Mouse (Mus musculus): ENCODE measurements around the gene Adipor1. TPM values are rescaled to one million over a fixed set of nuclear protein-coding genes. Genes with fewer than 3 reads are reported as not detected.
"Not testable (repeated sequence)": the region's sequence is repeated elsewhere in the genome, so short reads cannot be mapped to it uniquely, and the experiment has no call there.

Gene Adipor1
- polyA plus RNA-seq, 1 experiment from 2014 or later = 63.9 TPM

- Histone ChIP-seq H3K4me3 (replicated peaks; ENCODE audit: low read length) (no peak overlapping the region), H3K27ac (ENCODE audit: low read length) (no peak overlapping the region), H3K4me1 (replicated peaks; ENCODE audit: control insufficient read depth, insufficient read depth, low read length) (no peaks in the 10 kb centered on the region), H3K9me3 (ENCODE audit: control insufficient read depth, low read length) (no peaks in the 10 kb centered on the region), H3K36me3 (ENCODE audit: control insufficient read depth, insufficient read depth) (no peaks in the 10 kb centered on the region), H3K27me3 (replicated peaks; ENCODE audit: control insufficient read depth, insufficient read depth, low read length) (no peaks in the 10 kb centered on the region), H3K4me2 (ENCODE audit: low read length) (no peak overlapping the region), H3K9ac (replicated peaks; ENCODE audit: low read depth, low read length) (no peak overlapping the region)
- no peak for ATAC-seq
- 90% methylated on average over 6 of the region's 6 CpGs for WGBS
These were observed 25.3 kb downstream of the Adipor1 start for GRCm38 (mm10) chr1:134440437-134440836.

GRCm38 (mm10) chr1:134441737-134442136 lies 26.6 kb downstream of the Adipor1 start:
- H3K4me3 ChIP-seq (replicated peaks; ENCODE audit: low read length); H3K27ac ChIP-seq (ENCODE audit: low read length); H3K27me3 ChIP-seq (replicated peaks; ENCODE audit: control insufficient read depth, insufficient read depth, low read length); H3K4me1 ChIP-seq (replicated peaks; ENCODE audit: control insufficient read depth, insufficient read depth, low read length); H3K36me3 ChIP-seq (ENCODE audit: control insufficient read depth, insufficient read depth); H3K4me2 ChIP-seq (ENCODE audit: low read length); H3K9ac ChIP-seq (replicated peaks; ENCODE audit: low read depth, low read length); H3K9me3 ChIP-seq (ENCODE audit: control insufficient read depth, low read length); ATAC-seq: not testable (repeated sequence)
- WGBS = 89% methylated on average over 6 of the region's 10 CpGs

GRCm38 (mm10) chr1:134442394-134442793 lies 27.2 kb downstream of the Adipor1 start:
- Histone ChIP-seq H3K27me3 (replicated peaks; ENCODE audit: control insufficient read depth, insufficient read depth, low read length) (no peaks in the 10 kb centered on the region), H3K4me2 (ENCODE audit: low read length) (no peak overlapping the region), H3K4me3 (replicated peaks; ENCODE audit: low read length) (no peak overlapping the region), H3K4me1 (replicated peaks; ENCODE audit: control insufficient read depth, insufficient read depth, low read length) (no peaks in the 10 kb centered on the region), H3K9me3 (ENCODE audit: control insufficient read depth, low read length) (no peaks in the 10 kb centered on the region), H3K36me3 (ENCODE audit: control insufficient read depth, insufficient read depth) (no peaks in the 10 kb centered on the region), H3K9ac (replicated peaks; ENCODE audit: low read depth, low read length) (no peak overlapping the region), H3K27ac (ENCODE audit: low read length) (no peak overlapping the region)
- 96% methylated on average over 3 of the region's 3 CpGs for WGBS
- ATAC-seq = no peak

GRCm38 (mm10) chr1:134443288-134443687 lies 28.1 kb downstream of the Adipor1 start:
- not testable (repeated sequence) for H3K4me3 ChIP-seq (replicated peaks; ENCODE audit: low read length); ATAC-seq; H3K9ac ChIP-seq (replicated peaks; ENCODE audit: low read depth, low read length); H3K36me3 ChIP-seq (ENCODE audit: control insufficient read depth, insufficient read depth); H3K4me2 ChIP-seq (ENCODE audit: low read length); H3K4me1 ChIP-seq (replicated peaks; ENCODE audit: control insufficient read depth, insufficient read depth, low read length); H3K27me3 ChIP-seq (replicated peaks; ENCODE audit: control insufficient read depth, insufficient read depth, low read length); H3K9me3 ChIP-seq (ENCODE audit: control insufficient read depth, low read length); H3K27ac ChIP-seq (ENCODE audit: low read length)
- 88% methylated on average over 1 of the region's 1 CpGs for WGBS

GRCm38 (mm10) chr1:134445418-134445817 lies 30.2 kb downstream of the Adipor1 start:
- no peaks in the 10 kb centered on the region for H3K9me3 ChIP-seq (ENCODE audit: control insufficient read depth, low read length)
- H3K27me3 ChIP-seq (replicated peaks; ENCODE audit: control insufficient read depth, insufficient read depth, low read length) = no peaks in the 10 kb centered on the region
- H3K4me2 ChIP-seq (ENCODE audit: low read length) = no peak overlapping the region
- H3K9ac ChIP-seq (replicated peaks; ENCODE audit: low read depth, low read length) = no peak overlapping the region
- no peaks in the 10 kb centered on the region for H3K4me1 ChIP-seq (replicated peaks; ENCODE audit: control insufficient read depth, insufficient read depth, low read length)
- no peak for ATAC-seq
- no peaks in the 10 kb centered on the region for H3K36me3 ChIP-seq (ENCODE audit: control insufficient read depth, insufficient read depth)
- no peak overlapping the region for H3K27ac ChIP-seq (ENCODE audit: low read length)
- WGBS = 85% methylated on average over 2 of the region's 2 CpGs
- H3K4me3 ChIP-seq (replicated peaks; ENCODE audit: low read length) = no peak overlapping the region

- not testable (repeated sequence) for H3K4me2 ChIP-seq (ENCODE audit: low read length); ATAC-seq; H3K4me1 ChIP-seq (replicated peaks; ENCODE audit: control insufficient read depth, insufficient read depth, low read length); H3K27me3 ChIP-seq (replicated peaks; ENCODE audit: control insufficient read depth, insufficient read depth, low read length); H3K36me3 ChIP-seq (ENCODE audit: control insufficient read depth, insufficient read depth); H3K4me3 ChIP-seq (replicated peaks; ENCODE audit: low read length); H3K9me3 ChIP-seq (ENCODE audit: control insufficient read depth, low read length); H3K9ac ChIP-seq (replicated peaks; ENCODE audit: low read depth, low read length); H3K27ac ChIP-seq (ENCODE audit: low read length)
- WGBS = 67% methylated on average over 3 of the region's 3 CpGs
These were observed 33.4 kb downstream of the Adipor1 start for GRCm38 (mm10) chr1:134448537-134448936.

- Histone ChIP-seq H3K9me3 (ENCODE audit: control insufficient read depth, low read length) (no peaks in the 10 kb centered on the region), H3K4me1 (replicated peaks; ENCODE audit: control insufficient read depth, insufficient read depth, low read length) (peaks cover 5% of the 10 kb centered on the region), H3K4me3 (replicated peaks; ENCODE audit: low read length) (no peak overlapping the region), H3K27ac (ENCODE audit: low read length) (no peak overlapping the region), H3K4me2 (ENCODE audit: low read length) (no peak overlapping the region), H3K36me3 (ENCODE audit: control insufficient read depth, insufficient read depth) (no peaks in the 10 kb centered on the region), H3K9ac (replicated peaks; ENCODE audit: low read depth, low read length) (no peak overlapping the region), H3K27me3 (replicated peaks; ENCODE audit: control insufficient read depth, insufficient read depth, low read length) (no peaks in the 10 kb centered on the region)
- ATAC-seq = no peak
- 90% methylated on average over 4 of the region's 4 CpGs for WGBS
These were observed 35.0 kb downstream of the Adipor1 start for GRCm38 (mm10) chr1:134450201-134450600.

- ATAC-seq = no peak
- no peak overlapping the region for H3K27ac ChIP-seq (ENCODE audit: low read length)
- H3K27me3 ChIP-seq (replicated peaks; ENCODE audit: control insufficient read depth, insufficient read depth, low read length) = no peaks in the 10 kb centered on the region
- no peaks in the 10 kb centered on the region for H3K9me3 ChIP-seq (ENCODE audit: control insufficient read depth, low read length)
- peaks cover 6% of the 10 kb centered on the region for H3K4me1 ChIP-seq (replicated peaks; ENCODE audit: control insufficient read depth, insufficient read depth, low read length)
- no peak overlapping the region for H3K4me3 ChIP-seq (replicated peaks; ENCODE audit: low read length)
- H3K9ac ChIP-seq (replicated peaks; ENCODE audit: low read depth, low read length) = no peak overlapping the region
- 47% methylated on average over 3 of the region's 3 CpGs for WGBS
- H3K4me2 ChIP-seq (ENCODE audit: low read length) = no peak overlapping the region
- no peaks in the 10 kb centered on the region for H3K36me3 ChIP-seq (ENCODE audit: control insufficient read depth, insufficient read depth)
These were observed 35.8 kb downstream of the Adipor1 start for GRCm38 (mm10) chr1:134450986-134451385.

GRCm38 (mm10) chr1:134454904-134455824 lies 40.0 kb downstream of the Adipor1 start, which contains the start of gene Klhl12:
TSS of gene Klhl12 (plus strand) at chr1:134455531.
- H3K4me1 ChIP-seq (replicated peaks; ENCODE audit: control insufficient read depth, insufficient read depth, low read length) = peaks cover 12% of the 10 kb centered on the region
- H3K27me3 ChIP-seq (replicated peaks; ENCODE audit: control insufficient read depth, insufficient read depth, low read length) = no peaks in the 10 kb centered on the region
- H3K4me3 ChIP-seq (replicated peaks; ENCODE audit: low read length) = peak within 1 kb of the TSS; percentile 91
- H3K9ac ChIP-seq (replicated peaks; ENCODE audit: low read depth, low read length) = peak within 1 kb of the TSS; percentile 84
- peak within 1 kb of the TSS; percentile 95 for H3K4me2 ChIP-seq (ENCODE audit: low read length)
- under 1% methylated on average over 55 of the region's 61 CpGs for WGBS
- H3K27ac ChIP-seq (ENCODE audit: low read length) = peak within 1 kb of the TSS; percentile 63
- ATAC-seq = peak; percentile 95
- H3K9me3 ChIP-seq (ENCODE audit: control insufficient read depth, low read length) = no peaks in the 10 kb centered on the region
- peaks cover 6% of the 10 kb centered on the region for H3K36me3 ChIP-seq (ENCODE audit: control insufficient read depth, insufficient read depth)
